Mouse (Mus musculus): ENCODE measurements around the gene Herc4. TPM values are rescaled to one million over a fixed set of nuclear protein-coding genes. Genes with fewer than 3 reads are reported as not detected.

Gene Herc4
- 21.9 and 24.5 TPM in 2 replicates for polyA plus RNA-seq (2012; rRNA removed; ENCODE audit: low replicate concordance)

GRCm38 (mm10) chr10:63243493-63244054 is at the start of gene Herc4:
Gene Herc4 (plus strand): TSS chr10:63243810.

GRCm38 (mm10) chr10:63203728-63204127 is 39.9 kb upstream of the Herc4 start, which contains the start of gene Mypn:
Gene Mypn (minus strand): TSS chr10:63203952.

Other genes starting within 250 kb of the Herc4 start
- 9.3 and 21.2 TPM in 2 replicates for gene Hnrnph3, start 219.6 kb upstream of the Herc4 start, polyA plus RNA-seq (2012; rRNA removed; ENCODE audit: low replicate concordance)
- 1.5 and 2.5 TPM in 2 replicates for gene Pbld2, start 219.5 kb upstream of the Herc4 start, polyA plus RNA-seq (2012; rRNA removed; ENCODE audit: low replicate concordance)
- gene Pbld1, start 183.6 kb upstream of the Herc4 start, polyA plus RNA-seq (2012; rRNA removed; ENCODE audit: low replicate concordance) = 4.1 and 12.0 TPM in 2 replicates
- 0.09 TPM in 1 of 2 replicates, not detected in the other for gene Atoh7, start 144.2 kb upstream of the Herc4 start, polyA plus RNA-seq (2012; rRNA removed; ENCODE audit: low replicate concordance)
- gene Mypn, start 39.9 kb upstream of the Herc4 start, polyA plus RNA-seq (2012; rRNA removed; ENCODE audit: low replicate concordance) = 0.06 TPM in 2 replicates
- gene Sirt1, start 137.9 kb downstream of the Herc4 start, polyA plus RNA-seq (2012; rRNA removed; ENCODE audit: low replicate concordance) = 2.1 and 4.9 TPM in 2 replicates
- gene Dnajc12, start 138.6 kb downstream of the Herc4 start, polyA plus RNA-seq (2012; rRNA removed; ENCODE audit: low replicate concordance) = 0.97 and 1.2 TPM in 2 replicates
- not detected in 2 replicates for gene Gm7075, start 178.0 kb downstream of the Herc4 start, polyA plus RNA-seq (2012; rRNA removed; ENCODE audit: low replicate concordance)
- gene Ctnna3, start 186.3 kb downstream of the Herc4 start, polyA plus RNA-seq (2012; rRNA removed; ENCODE audit: low replicate concordance) = 0.43 and 0.73 TPM in 2 replicates

Data from subcutaneous adipose tissue, adult 2 months (tissue).